Mouse (Mus musculus) brown adipose tissue, adult 24 weeks (tissue): Measurements from ENCODE around the gene Snhg11. TPM values are rescaled to one million over a fixed set of nuclear protein-coding genes. Genes with fewer than 3 reads are reported as not detected.

ENCODE experiments used
- H3K27ac ChIP-seq: fragments of 200-500 bp; replicated peaks from 2 replicates; pipeline ENCODE4 v1.5.1; 2012; ENCODE audit warnings: low read depth, mild to moderate bottlenecking, low read length
- H3K4me1 ChIP-seq: fragments of 200-500 bp; 2 replicates; pipeline ENCODE4 v1.6.1; 2012; ENCODE audit warnings: low read length, mixed read lengths; ENCODE audit not compliant: control insufficient read depth, insufficient read depth, insufficient read length
- H3K4me3 ChIP-seq: fragments of 200-500 bp; 2 replicates; pipeline ENCODE4 v1.5.1; 2012; ENCODE audit warnings: low read depth, mild to moderate bottlenecking, low read length, moderate library complexity; ENCODE audit not compliant: insufficient read depth
- polyA plus RNA-seq: library from polyadenylated mRNA; stranded (reverse); fragments of >200 nt; gene quantifications from 2 replicates; pipeline ENCODE4 v1.2.4, GENCODE M21; 2012; ENCODE audit not compliant: missing spikeins, insufficient read depth, insufficient read length

Gene Snhg11
- 0.91 and 4.4 TPM in 2 replicates for polyA plus RNA-seq

GRCm38 (mm10) chr2:158375443-158376122 is at the start of gene Snhg11:
Snhg11 (plus strand) TSS chr2:158375638.
- Histone ChIP-seq H3K27ac (no peak within 1 kb of the TSS), H3K4me1 (no peaks in the 10 kb centered on the region), H3K4me3 (peak within 1 kb of the TSS; percentile 32)

- Histone ChIP-seq H3K4me3 (no peak overlapping the region), H3K4me1 (no peaks in the 10 kb centered on the region), H3K27ac (no peak overlapping the region)
Measured at GRCm38 (mm10) chr2:158334356-158334755, 41.1 kb upstream of the Snhg11 start.

GRCm38 (mm10) chr2:158337698-158338097 is 37.7 kb upstream of the Snhg11 start:
- no peak overlapping the region for H3K4me3 ChIP-seq
- no peaks in the 10 kb centered on the region for H3K4me1 ChIP-seq

GRCm38 (mm10) chr2:158339948-158340564 is 35.4 kb upstream of the Snhg11 start:
- no peak overlapping the region for H3K27ac ChIP-seq
- H3K4me1 ChIP-seq: no peaks in the 10 kb centered on the region
- H3K4me3 ChIP-seq: no peak overlapping the region

More at GRCm38 (mm10) chr2:158337698-158338097, 37.7 kb upstream of the Snhg11 start:
- H3K27ac ChIP-seq: no peak overlapping the region

- Histone ChIP-seq H3K4me3 (no peak overlapping the region), H3K27ac (no peak overlapping the region), H3K4me1 (no peaks in the 10 kb centered on the region)
Measured at GRCm38 (mm10) chr2:158341324-158341723, 34.1 kb upstream of the Snhg11 start.

- no peak overlapping the region for H3K4me3 ChIP-seq
- H3K27ac ChIP-seq: no peak overlapping the region
- H3K4me1 ChIP-seq: no peaks in the 10 kb centered on the region
Measured at GRCm38 (mm10) chr2:158343495-158343894, 31.9 kb upstream of the Snhg11 start.

GRCm38 (mm10) chr2:158346467-158346866 is 29.0 kb upstream of the Snhg11 start:
- Histone ChIP-seq H3K4me3 (no peak overlapping the region), H3K27ac (no peak overlapping the region)

GRCm38 (mm10) chr2:158347868-158348267 is 27.6 kb upstream of the Snhg11 start:
- H3K27ac ChIP-seq: no peak overlapping the region
- H3K4me1 ChIP-seq: no peaks in the 10 kb centered on the region
- H3K4me3 ChIP-seq: no peak overlapping the region

More at GRCm38 (mm10) chr2:158346467-158346866, 29.0 kb upstream of the Snhg11 start:
- H3K4me1 ChIP-seq: no peaks in the 10 kb centered on the region

GRCm38 (mm10) chr2:158352801-158353520 is 22.5 kb upstream of the Snhg11 start:
- no peak overlapping the region for H3K4me3 ChIP-seq
- H3K4me1 ChIP-seq: no peaks in the 10 kb centered on the region
- H3K27ac ChIP-seq: no peak overlapping the region

GRCm38 (mm10) chr2:158354348-158355114 is 20.9 kb upstream of the Snhg11 start:
- H3K4me1 ChIP-seq: no peaks in the 10 kb centered on the region
- H3K27ac ChIP-seq: no peak overlapping the region

GRCm38 (mm10) chr2:158355238-158355637 is 20.2 kb upstream of the Snhg11 start:
- H3K4me1 ChIP-seq: no peaks in the 10 kb centered on the region
- H3K4me3 ChIP-seq: no peak overlapping the region
- no peak overlapping the region for H3K27ac ChIP-seq

More at GRCm38 (mm10) chr2:158354348-158355114, 20.9 kb upstream of the Snhg11 start:
- no peak overlapping the region for H3K4me3 ChIP-seq

GRCm38 (mm10) chr2:158356121-158356520 is 19.3 kb upstream of the Snhg11 start:
- Histone ChIP-seq H3K27ac (no peak overlapping the region), H3K4me3 (no peak overlapping the region), H3K4me1 (no peaks in the 10 kb centered on the region)

- Histone ChIP-seq H3K4me1 (no peaks in the 10 kb centered on the region), H3K4me3 (peak overlapping the region; percentile 62; the same call in 1 of the 2 replicates), H3K27ac (no peak overlapping the region)
Measured at GRCm38 (mm10) chr2:158359757-158360620, 15.4 kb upstream of the Snhg11 start.
